Comparison of ENCODE assay signal across 8 mouse cellular contexts in the genomic region with DNA sequence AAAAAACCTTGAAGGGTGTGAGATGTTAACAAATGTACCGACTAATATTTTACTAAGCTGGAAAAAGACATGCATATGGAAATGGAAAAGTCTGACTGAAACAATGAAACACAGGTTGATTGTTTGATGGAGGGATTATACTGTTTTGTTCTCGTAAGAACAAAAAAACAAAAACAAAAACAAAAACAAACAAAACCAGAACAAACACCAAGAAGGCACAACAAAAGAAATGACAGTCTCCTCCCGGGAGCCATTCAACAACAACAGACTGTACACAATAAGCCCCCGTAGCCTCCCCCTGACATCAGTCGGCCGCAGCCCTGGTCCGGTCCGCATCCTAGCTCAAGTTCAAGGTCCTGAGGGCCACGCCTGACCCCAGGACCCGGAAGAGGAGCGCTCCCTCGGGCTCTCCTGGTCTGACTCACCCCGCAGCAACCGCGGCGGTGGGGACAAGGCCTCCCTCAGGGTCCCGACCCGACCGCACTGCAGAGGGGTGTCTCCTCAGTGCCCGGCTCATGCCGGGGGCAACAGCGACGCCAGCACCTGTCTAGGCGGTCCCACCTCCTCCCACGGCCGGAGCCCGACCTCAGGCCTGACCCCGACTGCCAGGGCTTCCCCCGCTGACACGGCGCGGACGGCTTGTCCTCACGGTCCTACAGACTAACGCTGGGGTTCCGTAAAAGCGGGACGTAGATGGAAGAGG. TPM values are rescaled to one million over a fixed set of nuclear protein-coding genes. Genes with fewer than 3 reads are reported as not detected.
A peak's percentile ranks its signal among the peaks of the same experiment; 100 is the strongest.
DNase-seq lines count a peak whose midpoint lies in the region; ATAC-seq lines count a peak whose summit lies in the region.

No protein-coding gene starts in this region.

- H3K4me2 ChIP-seq in heart, embryonic 15.5 days: peak overlapping the region; percentile 85
- H3K4me2 ChIP-seq in hindbrain, embryonic 14.5 days (replicated peaks): peak overlapping the region; percentile 90

- peaks cover 17% of the 10 kb centered on the region for H3K4me1 ChIP-seq in heart, embryonic 15.5 days (replicated peaks)
- H3K4me1 ChIP-seq in hindbrain, embryonic 14.5 days (replicated peaks; ENCODE audit: control insufficient read depth, insufficient read depth, low read length): peaks cover 27% of the 10 kb centered on the region
- H3K4me1 ChIP-seq in megakaryocyte, embryonic 14.5 days: peaks cover 41% of the 10 kb centered on the region

- no peaks in the 10 kb centered on the region for H3K27me3 ChIP-seq in heart, embryonic 15.5 days
- no peaks in the 10 kb centered on the region for H3K27me3 ChIP-seq in hindbrain, embryonic 14.5 days (ENCODE audit: control insufficient read depth, insufficient read depth, low read length)
- no peaks in the 10 kb centered on the region for H3K27me3 ChIP-seq in megakaryocyte, embryonic 14.5 days (replicated peaks)

- under 1% methylated on average over 38 of the region's 38 CpGs for WGBS in heart, embryonic 15.5 days
- under 1% methylated on average over 37 of the region's 38 CpGs for WGBS in hindbrain, embryonic 14.5 days

- intact Hi-C loops in heart, postnatal 10 days (cut with DNase I): loop anchor here (5.0 kb wide), 2 partner anchors 85 kb away; a partner anchor contains a TSS

- peak; percentile 80 for ATAC-seq in heart, embryonic 15.5 days (replicated peaks; ENCODE audit: insufficient number of reproducible peaks, insufficient read depth, low FRiP score, low read depth)
- peak; percentile 69 for ATAC-seq in hindbrain, embryonic 14.5 days (ENCODE audit: low FRiP score)

- no peak for DNase-seq in heart, postnatal 10 days
- peak; percentile 75 for DNase-seq in ES-CJ7 (ENCODE audit: low read depth, low spot score)
- DNase-seq in embryo, embryonic 10 days (ENCODE audit: low spot score): peak; percentile 63
- no peak for DNase-seq in hindbrain, embryonic 14.5 days (ENCODE audit: low spot score)
- no peak for DNase-seq in cerebellum, adult 9-10 months
- no peak for DNase-seq in spleen, postnatal 14 days (ENCODE audit: low spot score in 2 of 2)

- H3K9me3 ChIP-seq in heart, embryonic 15.5 days (replicated peaks): no peaks in the 10 kb centered on the region
- H3K9me3 ChIP-seq in hindbrain, embryonic 14.5 days (ENCODE audit: control insufficient read depth, low read length): no peaks in the 10 kb centered on the region
- no peaks in the 10 kb centered on the region for H3K9me3 ChIP-seq in megakaryocyte, embryonic 14.5 days

- H3K36me3 ChIP-seq in heart, embryonic 15.5 days: no peaks in the 10 kb centered on the region
- no peaks in the 10 kb centered on the region for H3K36me3 ChIP-seq in hindbrain, embryonic 14.5 days (replicated peaks; ENCODE audit: control insufficient read depth, insufficient read depth)
- H3K36me3 ChIP-seq in megakaryocyte, embryonic 14.5 days (replicated peaks; ENCODE audit: low read length): peaks cover 24% of the 10 kb centered on the region

- H3K9ac ChIP-seq in heart, embryonic 15.5 days: peak overlapping the region; percentile 89
- H3K9ac ChIP-seq in hindbrain, embryonic 14.5 days: peak overlapping the region; percentile 90

- H3K27ac ChIP-seq in heart, embryonic 15.5 days: peak overlapping the region; percentile 79
- H3K27ac ChIP-seq in hindbrain, embryonic 14.5 days: peak overlapping the region; percentile 76

- H3K4me3 ChIP-seq in heart, embryonic 15.5 days: peak overlapping the region; percentile 88
- peak overlapping the region; percentile 94 for H3K4me3 ChIP-seq in hindbrain, embryonic 14.5 days (replicated peaks; ENCODE audit: low read length)
- H3K4me3 ChIP-seq in megakaryocyte, embryonic 14.5 days (replicated peaks): peak overlapping the region; percentile 99

RNA-seq across cellular contexts. Expression of a gene that starts 0.5 kb away (rescaled TPM):
- 82.0 and 90.7 TPM in 2 replicates for polyA plus RNA-seq in heart, embryonic 15.5 days (2015; fragmentation: Nextera tagmentation; extraction: Ambion mirVana)
- 10 to 100 TPM; 61.7 to 62.6 TPM for total RNA-seq in heart, postnatal 10 days (2021)
- polyA plus RNA-seq in hindbrain, embryonic 14.5 days (2014; fragmentation: Nextera tagmentation; extraction: Ambion mirVana): 154 and 164 TPM in 2 replicates
- polyA plus RNA-seq in megakaryocyte, embryonic 14.5 days (2012; ENCODE audit: insufficient read depth, low replicate concordance): 11.1 and 15.2 TPM in 2 replicates

RNA-seq across cellular contexts. Expression of a gene that starts 12.8 kb away (rescaled TPM):
- 16.4 and 18.2 TPM in 2 replicates for polyA plus RNA-seq in heart, embryonic 15.5 days (2015; fragmentation: Nextera tagmentation; extraction: Ambion mirVana)
- total RNA-seq in heart, postnatal 10 days (2021): 10 to 100 TPM; 13.1 to 15.2 TPM
- polyA plus RNA-seq in hindbrain, embryonic 14.5 days (2014; fragmentation: Nextera tagmentation; extraction: Ambion mirVana): 71.4 and 75.8 TPM in 2 replicates
- 2.4 and 4.7 TPM in 2 replicates for polyA plus RNA-seq in megakaryocyte, embryonic 14.5 days (2012; ENCODE audit: insufficient read depth, low replicate concordance)

RNA-seq across cellular contexts. Expression of a gene that starts 44.9 kb away (rescaled TPM):
- polyA plus RNA-seq in heart, embryonic 15.5 days (2015; fragmentation: Nextera tagmentation; extraction: Ambion mirVana): 4.4 and 5.0 TPM in 2 replicates
- 10 to 100 TPM; 34.7 to 36.7 TPM for total RNA-seq in heart, postnatal 10 days (2021)
- polyA plus RNA-seq in hindbrain, embryonic 14.5 days (2014; fragmentation: Nextera tagmentation; extraction: Ambion mirVana): 4.6 TPM in 2 replicates
- polyA plus RNA-seq in megakaryocyte, embryonic 14.5 days (2012; ENCODE audit: insufficient read depth, low replicate concordance): 1.5 and 6.3 TPM in 2 replicates

Comparison
In these comparisons a context has a peak if more than half of its experiments do, and no peak if none do; other contexts are left out.
1. DNase-seq: peak in ES-CJ7 (single experiment) and embryo, embryonic 10 days (single experiment); none in heart, postnatal 10 days (0 of 2), hindbrain, embryonic 14.5 days (single experiment), cerebellum, adult 9-10 months (single experiment) and spleen, postnatal 14 days (0 of 2).
2. Peak in every context shown above with its lines, with median percentiles within 50 percentile points of each other: H3K4me3 ChIP-seq.